Mouse (Mus musculus) right cerebral cortex, postnatal 10 days (tissue): ENCODE measurements around the gene Eef1akmt1.

Experiments used
- DNase-seq, 2 experiments: peaks; one replicate each; pipeline ENCODE4 v3.0.0; 2021; ENCODE audit warnings: low spot score in 2 of 2

Gene Eef1akmt1

DNA sequence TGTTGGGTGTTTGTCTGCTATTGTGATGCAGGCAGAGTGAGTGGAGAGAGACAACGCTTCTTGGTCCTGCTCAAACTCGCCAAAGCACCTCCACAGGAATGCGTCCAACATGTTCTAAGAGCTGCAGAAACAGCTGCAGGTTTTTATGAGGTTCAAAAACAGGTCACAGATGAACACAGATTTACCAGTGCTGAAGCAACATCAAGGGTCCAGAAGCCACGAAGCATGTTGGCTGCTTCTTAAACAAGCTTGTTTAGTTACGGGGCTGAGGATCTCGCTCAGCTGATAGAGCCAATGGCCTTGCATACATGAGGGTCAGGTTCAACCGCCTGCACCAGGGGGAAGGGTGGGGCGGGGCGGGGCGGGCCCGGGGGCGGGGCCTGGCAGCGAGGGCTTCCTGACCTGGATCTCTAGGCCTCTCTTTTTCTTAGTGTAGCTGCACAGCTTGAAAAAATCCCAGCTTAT lies 24.8 kb downstream of the Eef1akmt1 start:
- no peak for DNase-seq

DNA sequence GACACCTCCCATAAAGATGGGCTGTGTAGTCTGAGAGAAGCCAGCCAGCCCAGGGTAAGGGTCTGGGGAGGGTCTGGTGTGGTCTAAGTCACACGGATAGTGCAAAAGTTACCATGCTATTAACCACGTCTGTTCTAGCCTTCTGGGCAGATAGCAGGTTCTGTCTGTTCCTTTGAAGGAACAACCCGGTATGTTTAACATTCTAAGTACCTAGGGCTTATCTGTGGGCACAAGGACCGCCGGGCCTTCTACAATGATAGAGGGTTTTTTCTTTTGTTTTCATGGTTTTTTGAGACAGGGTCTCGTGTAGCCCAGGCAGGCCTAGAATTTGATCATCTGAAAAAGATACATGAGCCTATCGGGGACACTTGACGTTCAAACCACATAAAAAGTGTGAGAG lies 25.3 kb downstream of the Eef1akmt1 start:
- DNase-seq = no peak

DNA sequence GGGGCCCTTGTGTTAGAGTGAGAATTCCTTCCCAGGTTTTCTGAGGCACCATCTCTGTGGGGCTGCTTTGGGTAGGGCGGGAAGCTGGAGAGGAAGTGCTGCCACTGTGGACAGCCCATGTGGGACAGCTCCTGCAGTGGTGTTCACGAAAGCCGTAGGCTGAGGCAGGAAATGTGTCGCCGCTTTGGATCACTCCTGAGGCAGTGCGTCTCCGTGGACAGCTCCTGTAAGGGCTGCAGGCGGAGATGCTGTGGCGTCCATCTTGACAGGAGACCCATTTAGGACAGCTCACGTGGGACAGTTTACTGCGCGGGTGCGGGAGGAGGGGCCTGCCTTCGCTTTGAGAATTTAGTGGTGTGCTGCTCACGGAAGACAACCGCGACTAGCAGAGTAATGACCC lies 25.9 kb downstream of the Eef1akmt1 start:
- DNase-seq = no peak

DNA sequence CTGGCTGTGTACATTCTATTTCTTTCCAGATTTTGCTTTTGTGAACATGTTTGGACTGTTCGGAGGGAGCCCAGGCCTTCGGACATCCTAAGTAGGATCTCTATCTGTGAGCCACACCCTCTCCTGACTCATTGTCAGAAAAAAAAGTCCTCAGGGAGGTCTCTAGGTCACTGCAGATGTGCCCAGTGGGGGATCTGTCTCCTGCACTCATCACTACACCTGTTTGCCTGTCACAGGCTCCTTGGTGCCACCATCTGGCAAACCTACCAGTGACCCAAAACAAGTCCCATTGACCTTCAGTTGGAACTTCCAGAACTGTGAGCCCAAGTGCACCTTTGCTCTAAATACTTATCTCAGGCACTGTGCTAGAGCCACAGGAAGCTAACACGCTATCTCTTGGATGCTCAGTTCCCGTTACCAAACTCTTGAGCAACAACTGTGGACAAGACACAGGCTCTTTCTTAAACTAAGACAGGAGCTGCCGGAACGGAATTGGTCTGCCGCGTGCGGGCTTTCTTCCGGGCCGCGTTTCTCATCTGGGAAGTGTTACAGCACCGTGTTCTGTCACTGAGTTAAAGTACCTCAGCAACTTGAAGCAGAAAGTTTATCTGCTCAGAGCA lies 27.9 kb downstream of the Eef1akmt1 start:
- no peak for DNase-seq

DNA sequence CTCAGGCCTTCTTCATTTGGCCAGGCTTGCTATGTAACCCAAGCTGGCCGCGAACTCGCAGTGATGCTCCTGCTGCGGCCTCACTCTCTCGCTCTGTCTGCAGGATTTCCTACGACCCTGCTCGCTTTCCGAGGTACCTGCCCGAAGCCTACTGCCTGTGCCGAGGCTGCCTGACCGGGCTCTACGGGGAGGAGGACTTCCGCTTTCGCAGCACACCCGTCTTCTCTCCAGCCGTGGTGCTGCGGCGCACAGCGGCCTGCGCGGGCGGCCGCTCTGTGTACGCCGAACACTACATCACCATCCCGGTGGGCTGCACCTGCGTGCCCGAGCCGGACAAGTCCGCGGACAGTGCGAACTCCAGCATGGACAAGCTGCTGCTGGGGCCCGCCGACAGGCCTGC lies 29.2 kb downstream of the Eef1akmt1 start:
- no peak for DNase-seq

DNA sequence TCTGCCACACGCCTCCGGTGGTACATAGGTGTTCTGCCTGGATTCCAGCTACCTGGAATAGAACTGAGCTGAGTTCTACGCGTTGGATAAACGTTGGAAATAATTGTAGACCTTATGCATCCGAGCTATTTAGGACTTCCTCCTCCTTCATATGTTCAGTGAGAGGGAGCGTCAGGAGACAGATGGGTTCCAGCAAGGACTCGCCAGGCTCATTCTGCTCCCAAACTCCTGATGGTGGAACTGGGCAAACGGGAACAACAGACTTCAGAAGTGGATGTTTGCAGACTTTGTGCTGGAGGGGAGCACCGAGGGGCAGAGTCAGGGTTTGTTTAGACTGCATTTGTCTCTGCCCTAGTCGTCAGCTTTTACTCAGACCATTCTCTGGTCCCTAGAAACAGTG lies 30.7 kb downstream of the Eef1akmt1 start:
- peak; percentile 62 to 73 for DNase-seq

DNA sequence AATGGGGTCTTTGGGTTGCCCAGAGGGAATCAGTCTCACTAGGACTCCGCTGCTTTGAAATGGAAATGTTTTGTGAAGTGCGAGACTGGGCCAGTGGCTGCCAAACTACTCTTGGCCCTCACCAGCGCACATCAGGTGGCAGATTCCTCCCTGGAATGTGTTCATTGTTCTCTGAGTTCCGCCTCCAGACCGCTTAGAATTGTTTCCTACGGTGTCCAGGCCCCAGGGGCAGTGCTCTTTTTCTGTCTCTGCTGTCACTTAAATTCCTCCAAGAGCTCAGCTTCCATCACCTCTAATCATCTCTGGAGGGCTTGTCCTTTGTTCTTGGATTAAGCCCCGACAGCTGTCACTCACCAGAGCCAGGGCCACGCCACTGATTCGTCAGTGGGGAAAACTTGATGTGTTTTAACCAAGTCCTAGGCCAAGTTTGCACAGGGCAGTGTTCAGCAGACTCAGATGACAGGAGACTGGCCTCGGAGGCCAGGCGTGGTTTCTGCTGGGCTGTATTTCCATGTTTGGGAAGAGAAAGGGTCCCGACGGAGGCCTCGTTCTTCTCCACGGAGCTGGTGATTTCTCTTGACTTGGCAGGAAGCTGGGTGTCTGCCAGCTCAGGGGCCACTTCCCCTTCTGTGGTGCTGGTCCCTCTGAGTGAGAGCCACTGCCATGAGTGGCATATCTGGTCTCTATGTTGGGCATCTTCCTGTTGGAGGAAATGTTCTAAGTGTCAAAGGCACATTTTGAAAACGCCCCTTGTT lies 34.0 kb downstream of the Eef1akmt1 start:
- DNase-seq = peak; percentile 54 to 57

DNA sequence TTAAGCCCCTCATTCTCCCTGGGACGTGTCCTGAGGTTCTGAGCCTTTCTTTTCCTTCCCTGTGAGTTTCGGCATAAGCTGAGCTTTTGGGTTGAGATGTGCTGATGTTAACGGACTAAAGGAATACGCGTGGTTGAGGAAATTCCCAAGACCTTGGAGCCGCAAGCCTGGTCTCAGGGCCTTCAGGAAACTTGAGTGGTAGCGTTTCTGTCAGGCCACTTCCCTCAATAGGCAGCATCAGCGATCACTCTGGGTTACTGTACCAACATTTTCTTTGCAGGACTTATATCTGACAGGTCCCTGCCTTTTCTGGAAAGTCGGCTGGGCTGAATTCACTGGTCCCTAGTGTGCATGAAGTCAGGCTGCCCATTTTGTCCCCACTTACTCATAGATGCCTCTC lies 34.6 kb downstream of the Eef1akmt1 start:
- no peak for DNase-seq

DNA sequence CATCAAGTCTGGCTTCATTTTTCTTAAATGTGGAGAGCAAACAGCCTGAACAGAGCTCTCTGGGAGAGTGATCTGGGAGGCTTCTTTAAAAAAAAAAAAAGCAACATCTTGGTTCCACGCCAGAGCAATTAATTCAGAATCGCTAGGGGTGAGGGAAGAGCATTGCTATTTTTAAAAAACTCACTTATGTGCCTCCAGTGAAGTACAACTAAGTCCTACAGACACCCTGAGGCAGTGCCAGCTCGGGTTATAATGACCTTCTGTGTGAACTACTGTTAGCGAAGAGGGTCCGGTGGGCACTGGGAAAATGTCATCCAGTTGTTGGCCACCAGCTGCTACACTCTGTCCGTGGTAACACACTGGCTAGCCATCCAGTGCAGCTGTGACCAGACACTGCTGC lies 35.8 kb downstream of the Eef1akmt1 start:
- DNase-seq = peak; percentile 49 to 66

DNA sequence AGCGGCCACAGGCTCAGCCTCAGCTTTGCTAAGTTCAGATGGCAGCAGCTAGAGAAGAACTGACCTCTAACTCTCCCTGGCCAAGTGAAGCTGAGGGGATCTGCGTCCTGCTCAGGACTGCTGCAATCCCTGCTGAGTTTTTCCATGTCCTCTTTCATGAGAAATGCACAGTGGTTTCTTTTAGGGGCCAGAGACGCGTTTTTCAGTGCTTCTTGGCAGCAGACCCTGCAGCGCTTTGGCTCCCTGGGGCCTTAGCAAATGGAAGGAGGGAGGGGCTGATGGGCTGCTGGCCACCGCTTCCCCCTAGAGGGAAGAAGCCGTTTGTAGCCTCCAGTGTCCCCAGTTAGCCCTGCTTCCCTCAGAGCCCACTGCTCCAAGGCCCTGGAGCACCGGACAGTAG lies 36.5 kb downstream of the Eef1akmt1 start:
- DNase-seq = peak; percentile 69 to 73

DNA sequence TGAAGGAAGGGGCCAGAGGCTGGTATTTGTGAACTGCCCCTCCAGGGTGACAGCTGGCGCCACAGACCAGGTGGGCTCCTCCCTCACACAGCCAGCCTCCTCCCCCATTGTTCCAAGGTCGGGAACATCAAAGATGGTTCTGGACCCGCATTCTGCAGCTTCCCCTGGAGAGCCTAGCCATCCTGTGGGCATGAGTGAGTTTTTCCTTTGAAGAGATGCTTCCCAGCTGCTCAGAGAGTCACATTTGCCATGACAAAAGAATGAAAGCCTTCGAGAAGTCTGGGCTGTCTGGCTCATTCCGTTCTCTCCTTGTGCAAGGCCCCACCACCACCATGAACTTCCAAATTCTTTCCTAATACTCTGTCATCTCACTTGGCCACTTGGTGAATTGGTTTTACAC lies 37.1 kb downstream of the Eef1akmt1 start:
- DNase-seq = peak; percentile 23 to 26

DNA sequence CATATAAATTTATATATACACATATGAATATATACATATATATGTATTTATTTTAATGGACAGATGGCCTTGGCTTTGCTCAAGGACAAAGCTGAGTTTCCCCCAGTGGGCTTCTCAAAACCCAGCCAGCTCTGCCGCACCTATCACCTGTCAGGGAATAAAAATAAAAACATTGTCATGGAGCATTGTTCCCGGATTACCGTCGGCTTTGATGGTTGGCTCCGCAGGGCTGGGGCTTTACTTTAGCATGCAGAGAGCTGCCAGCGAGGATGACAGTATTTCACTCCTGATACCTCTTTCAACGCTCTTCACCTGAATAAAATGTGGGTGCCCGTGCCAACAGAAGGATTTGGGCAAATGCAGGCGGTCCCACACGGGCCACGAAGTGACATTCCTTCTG lies 37.6 kb downstream of the Eef1akmt1 start:
- DNase-seq = peak in 1 of 2 experiments; percentile 31

DNA sequence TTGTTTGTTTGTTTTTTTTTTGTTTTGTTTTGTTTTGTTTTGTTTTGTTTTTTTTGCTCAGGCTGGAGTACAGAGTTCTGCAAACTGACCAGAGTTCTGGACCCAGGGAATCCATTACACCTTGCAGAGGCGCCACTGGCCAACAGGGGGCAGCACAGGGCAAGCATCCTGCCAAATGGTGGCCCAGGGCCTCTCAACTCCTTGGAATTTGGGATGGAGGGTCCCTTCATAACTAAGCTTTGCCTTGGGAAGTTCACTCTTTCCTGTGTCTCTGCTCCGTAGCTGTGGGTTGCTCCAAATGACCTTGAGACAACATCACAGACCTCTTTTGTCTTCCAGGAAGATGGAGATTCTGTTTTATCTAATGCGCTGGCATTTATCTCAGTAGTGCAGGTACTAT lies 38.2 kb downstream of the Eef1akmt1 start:
- peak in 1 of 2 experiments; percentile 67 for DNase-seq

DNA sequence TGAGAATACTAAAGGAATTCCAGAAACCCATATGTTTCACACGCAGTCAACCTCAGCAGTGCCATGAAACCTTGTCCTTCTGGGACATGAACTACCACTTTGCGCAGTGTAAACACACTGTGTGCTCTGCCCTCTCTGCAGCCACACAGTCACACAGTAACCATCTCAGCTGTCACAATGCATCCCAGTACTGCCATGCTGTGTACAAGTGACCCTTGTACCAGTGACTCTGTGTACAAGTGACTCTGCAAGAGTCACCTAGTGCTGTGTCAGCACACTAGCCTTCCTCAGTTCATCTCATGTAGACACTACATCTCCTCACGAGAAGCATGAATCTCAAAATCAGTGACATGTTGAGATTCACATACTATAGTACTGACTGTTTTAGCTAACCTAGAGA lies 38.8 kb downstream of the Eef1akmt1 start:
- DNase-seq = no peak

DNA sequence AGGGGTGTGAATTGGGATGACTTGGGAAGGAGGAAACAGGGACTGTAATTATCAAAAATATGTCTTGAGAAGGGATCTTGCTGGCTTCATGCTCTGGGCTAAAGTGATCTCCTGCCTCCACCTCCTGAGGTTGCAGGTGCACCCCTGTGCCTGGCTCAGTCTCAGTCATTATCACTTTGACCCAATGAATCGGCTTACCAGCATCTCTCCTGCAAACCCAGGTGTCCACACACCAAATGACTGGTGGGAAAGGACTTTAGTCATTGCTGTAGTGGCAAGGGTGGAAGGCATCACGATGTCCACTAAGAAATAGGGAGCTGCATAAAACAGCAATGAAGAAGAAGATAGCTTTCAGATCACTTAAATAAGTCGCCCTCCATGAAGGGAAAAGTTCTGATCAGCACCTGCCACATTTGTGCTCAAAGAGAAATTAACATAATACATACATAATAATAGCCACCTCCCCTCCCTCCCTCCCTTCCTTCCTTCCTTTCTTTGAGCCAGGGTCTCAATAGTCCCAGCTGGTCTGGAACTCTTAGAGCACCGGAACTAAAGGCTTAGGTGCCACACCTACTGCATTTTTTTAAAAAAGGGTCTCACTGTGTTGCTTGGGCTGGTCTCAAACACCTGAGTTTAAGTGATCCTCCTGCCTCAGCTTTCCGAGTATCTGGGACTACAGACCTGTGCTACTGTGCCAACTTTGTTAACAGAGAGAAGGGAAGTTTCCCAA lies 41.5 kb downstream of the Eef1akmt1 start:
- no peak for DNase-seq

DNA sequence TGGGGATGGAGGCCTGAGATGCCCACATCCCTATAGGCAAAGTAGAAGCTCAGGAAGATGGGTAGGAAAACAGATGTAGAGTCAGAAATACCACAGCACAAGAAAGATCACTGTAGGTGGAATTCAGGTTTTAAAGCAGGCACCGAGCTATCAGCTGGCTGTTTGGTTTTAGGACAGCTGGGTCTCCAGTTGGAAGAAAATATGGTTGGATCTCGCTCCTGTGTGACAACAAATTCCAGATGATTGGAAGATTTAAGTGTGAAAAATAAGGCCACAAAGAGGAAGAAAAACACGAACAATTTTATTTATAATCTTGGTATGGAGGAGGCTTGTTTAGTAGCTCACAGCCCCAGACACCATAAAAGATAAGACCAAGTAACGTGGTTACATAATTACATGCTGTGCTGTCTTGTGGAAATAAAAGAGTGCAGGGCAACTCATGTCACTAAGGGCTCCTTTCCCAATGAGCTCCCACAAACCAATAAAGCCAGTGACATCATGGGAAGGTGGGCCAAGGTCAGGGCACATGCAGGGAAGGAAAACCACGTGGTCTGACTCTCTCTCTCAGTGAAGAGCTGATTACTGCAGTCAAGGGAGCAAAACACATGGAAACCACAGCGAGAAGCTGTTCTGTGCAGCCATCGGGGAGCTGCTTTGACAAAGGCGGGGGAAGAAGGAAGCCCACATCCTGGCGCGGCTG lies 42.2 kb downstream of the Eef1akmt1 start:
- DNase-seq = peak; percentile 46 to 49

DNA sequence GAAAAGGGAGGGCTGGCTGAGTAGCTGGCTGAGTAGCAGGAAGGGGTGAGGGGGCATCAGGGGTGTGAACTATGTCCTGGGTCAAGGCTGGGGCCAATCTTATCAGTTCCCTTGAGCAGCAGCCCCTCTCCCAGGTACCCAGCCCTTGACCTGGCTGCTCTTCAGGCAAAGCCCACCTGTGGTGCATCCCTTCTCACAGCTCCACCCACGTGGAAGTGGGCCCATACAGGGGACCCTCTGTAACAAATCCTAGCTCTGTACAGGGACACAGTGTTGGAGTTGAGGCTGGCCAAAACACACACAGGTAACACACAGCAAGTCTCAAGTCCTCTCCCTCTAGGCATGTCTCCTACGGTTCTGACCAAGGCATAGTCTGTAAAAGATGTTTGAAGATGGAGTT lies 43.8 kb downstream of the Eef1akmt1 start:
- peak in 1 of 2 experiments; percentile 39 for DNase-seq

DNA sequence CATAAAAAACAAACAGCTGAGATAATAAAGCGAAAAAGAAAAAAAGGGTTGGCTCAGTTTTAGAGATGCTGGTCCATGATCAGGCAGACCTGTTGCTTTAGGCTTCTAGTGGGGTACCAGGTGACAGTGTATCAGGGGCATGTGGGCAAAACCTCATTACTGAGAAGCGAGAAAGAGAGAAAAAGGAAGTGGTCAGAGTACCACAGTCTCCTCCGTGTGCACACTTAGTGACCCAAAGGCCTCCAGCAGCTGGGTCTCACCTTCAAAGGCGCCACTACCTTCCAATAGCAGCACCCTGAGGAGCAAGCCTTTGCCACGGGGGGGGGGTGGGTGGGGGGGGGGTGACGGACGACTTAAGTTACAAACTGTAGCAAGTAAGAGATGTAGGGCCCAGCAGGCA lies 44.3 kb downstream of the Eef1akmt1 start:
- DNase-seq = no peak

DNA sequence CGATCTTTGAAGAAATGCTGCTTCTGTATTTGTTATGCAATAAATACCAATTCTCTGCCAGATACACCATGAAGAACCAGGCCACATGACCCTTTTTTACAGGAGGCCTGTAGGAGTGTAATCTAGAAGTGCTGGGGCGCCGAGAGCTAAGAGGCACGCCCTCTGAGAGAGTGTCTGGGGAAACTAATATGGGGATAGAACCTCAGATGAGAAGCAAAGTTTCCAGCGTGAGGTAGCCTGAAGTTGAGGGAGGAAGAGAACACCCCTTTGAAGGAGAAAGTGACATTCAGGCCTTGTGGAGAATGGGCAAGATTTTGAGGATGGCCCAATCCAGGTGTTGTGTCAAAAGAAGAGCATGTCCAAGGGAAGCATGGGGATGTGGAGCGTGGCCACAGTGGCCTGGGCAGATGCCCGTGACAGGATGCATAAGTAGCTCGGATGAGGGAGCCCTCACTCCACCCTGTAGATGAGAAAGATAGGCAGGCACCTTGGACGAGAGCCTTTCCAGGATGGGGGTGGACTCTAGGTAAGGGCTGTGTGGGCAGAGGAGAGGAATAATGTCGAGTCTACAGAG lies 45.3 kb downstream of the Eef1akmt1 start:
- peak in 1 of 2 experiments; percentile 44 for DNase-seq

DNA sequence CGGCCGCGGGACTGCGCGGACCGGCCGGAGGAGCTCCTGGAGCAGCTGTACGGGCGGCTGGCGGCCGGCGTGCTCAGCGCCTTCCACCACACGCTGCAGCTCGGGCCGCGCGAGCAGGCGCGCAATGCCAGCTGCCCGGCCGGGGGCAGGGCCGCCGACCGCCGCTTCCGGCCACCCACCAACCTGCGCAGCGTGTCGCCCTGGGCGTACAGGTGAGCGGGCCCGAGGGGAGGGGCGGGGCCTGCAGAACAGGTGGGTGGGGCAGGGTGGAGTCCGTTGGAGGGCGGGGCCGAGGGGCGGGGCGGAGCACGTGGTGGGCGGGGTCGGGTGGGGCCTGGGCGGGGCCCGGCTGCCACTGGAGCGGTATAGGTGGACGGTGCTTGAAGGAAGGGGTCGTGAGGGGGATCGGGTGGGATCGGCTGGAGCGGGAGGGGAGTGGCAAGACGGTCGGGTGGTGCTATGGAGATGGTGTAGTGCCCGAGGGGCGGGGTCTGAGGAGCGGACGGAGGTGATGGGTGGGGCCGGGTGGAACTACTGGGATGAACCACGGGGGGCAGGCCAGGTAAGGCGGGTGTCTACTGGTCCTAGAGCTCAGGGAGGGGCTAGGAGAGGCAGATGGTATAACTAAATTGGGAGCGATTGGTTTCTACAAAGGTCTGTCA lies 45.9 kb downstream of the Eef1akmt1 start:
- DNase-seq = peak; percentile 84 to 89
